Mouse (Mus musculus): Measurements from ENCODE around the gene Kcnh1. TPM values are rescaled to one million over a fixed set of nuclear protein-coding genes. Genes with fewer than 3 reads are reported as not detected.

Kcnh1 gene
- polyA plus RNA-seq, 1 experiment: 0.01 TPM

- H3K4me2 ChIP-seq (ENCODE audit: low read depth): no peak overlapping the region
- H3K27me3 ChIP-seq (ENCODE audit: control insufficient read depth, insufficient read depth, insufficient read length): no peaks in the 10 kb centered on the region
- H3K79me2 ChIP-seq (ENCODE audit: control insufficient read depth, insufficient read depth): no peaks in the 10 kb centered on the region
- no peaks in the 10 kb centered on the region for H3K36me3 ChIP-seq (ENCODE audit: control insufficient read depth, insufficient read depth)
- H3ac ChIP-seq (ENCODE audit: control insufficient read depth, insufficient read length): no peak overlapping the region
- no peak overlapping the region for H3K4me3 ChIP-seq
- TF ChIP-seq POLR2AphosphoS2 (IDR thresholded peaks at IDR 0.05; ENCODE audit: insufficient read length, low read depth): no peak
- no peak for TF ChIP-seq MYOG (IDR thresholded peaks at IDR 0.05; ENCODE audit: control insufficient read depth in 1 of 3, insufficient read depth in 1 of 3, insufficient read length in 2 of 3, low read depth in 2 of 3)
- TF ChIP-seq E2F4 (IDR thresholded peaks at IDR 0.05; ENCODE audit: insufficient read depth): no peak
- TF ChIP-seq CEBPB (IDR thresholded peaks at IDR 0.05; ENCODE audit: insufficient read depth, poor library complexity, severe bottlenecking): no peak
- TF ChIP-seq USF1 (IDR thresholded peaks at IDR 0.05; ENCODE audit: low read depth): no peak
- TF ChIP-seq TCF12 (IDR thresholded peaks at IDR 0.05; ENCODE audit: insufficient read depth, poor library complexity, severe bottlenecking): no peak
- no peak for TF ChIP-seq MAX (IDR thresholded peaks at IDR 0.05; ENCODE audit: low read depth)
- no peak for TF ChIP-seq TCF3 (IDR thresholded peaks at IDR 0.05; ENCODE audit: insufficient read length, low read depth)
- TF ChIP-seq REST (IDR thresholded peaks at IDR 0.05; ENCODE audit: insufficient read depth, insufficient read length): no peak
- no peak for TF ChIP-seq POLR2A (IDR thresholded peaks at IDR 0.05; ENCODE audit: insufficient read length, low read depth)
Observed at GRCm38 (mm10) chr1:192473134-192473533, 282.6 kb downstream of the Kcnh1 start.

GRCm38 (mm10) chr1:192476704-192477103 is 286.1 kb downstream of the Kcnh1 start:
- no peak for TF ChIP-seq SRF (IDR thresholded peaks at IDR 0.05; ENCODE audit: control insufficient read depth, insufficient read length, low read depth)
- no peak for TF ChIP-seq TCF3 (IDR thresholded peaks at IDR 0.05; ENCODE audit: insufficient read length, low read depth)
- H3K4me2 ChIP-seq (ENCODE audit: low read depth): no peak overlapping the region
- H3ac ChIP-seq (ENCODE audit: control insufficient read depth, insufficient read length): no peak overlapping the region
- H3K27me3 ChIP-seq (ENCODE audit: control insufficient read depth, insufficient read depth, insufficient read length): no peaks in the 10 kb centered on the region
- no peaks in the 10 kb centered on the region for H3K36me3 ChIP-seq (ENCODE audit: control insufficient read depth, insufficient read depth)
- H3K79me2 ChIP-seq (ENCODE audit: control insufficient read depth, insufficient read depth): no peaks in the 10 kb centered on the region
- no peak overlapping the region for H3K4me3 ChIP-seq

- TF ChIP-seq POLR2AphosphoS2 (IDR thresholded peaks at IDR 0.05; ENCODE audit: insufficient read length, low read depth) (no peak), TCF12 (IDR thresholded peaks at IDR 0.05; ENCODE audit: insufficient read depth, poor library complexity, severe bottlenecking) (no peak), E2F4 (IDR thresholded peaks at IDR 0.05; ENCODE audit: insufficient read depth) (no peak), SRF (IDR thresholded peaks at IDR 0.05; ENCODE audit: control insufficient read depth, insufficient read length, low read depth) (no peak), POLR2A (IDR thresholded peaks at IDR 0.05; ENCODE audit: insufficient read length, low read depth) (no peak), MAX (IDR thresholded peaks at IDR 0.05; ENCODE audit: low read depth) (no peak), USF1 (IDR thresholded peaks at IDR 0.05; ENCODE audit: low read depth) (no peak), MYOG (IDR thresholded peaks at IDR 0.05; ENCODE audit: control insufficient read depth in 1 of 3, insufficient read depth in 1 of 3, insufficient read length in 2 of 3, low read depth in 2 of 3) (no peak), REST (IDR thresholded peaks at IDR 0.05; ENCODE audit: insufficient read depth, insufficient read length) (no peak), TCF3 (IDR thresholded peaks at IDR 0.05; ENCODE audit: insufficient read length, low read depth) (no peak), CEBPB (IDR thresholded peaks at IDR 0.05; ENCODE audit: insufficient read depth, poor library complexity, severe bottlenecking) (no peak), MYOD1 (IDR thresholded peaks at IDR 0.05; ENCODE audit: control insufficient read depth in 1 of 3, insufficient read length in 2 of 3, low read depth in 2 of 3) (no peak)
- H3K27me3 ChIP-seq (ENCODE audit: control insufficient read depth, insufficient read depth, insufficient read length): no peaks in the 10 kb centered on the region
- H3ac ChIP-seq (ENCODE audit: control insufficient read depth, insufficient read length): no peak overlapping the region
- no peaks in the 10 kb centered on the region for H3K36me3 ChIP-seq (ENCODE audit: control insufficient read depth, insufficient read depth)
- H3K79me2 ChIP-seq (ENCODE audit: control insufficient read depth, insufficient read depth): no peaks in the 10 kb centered on the region
- no peak overlapping the region for H3K4me3 ChIP-seq
- no peak overlapping the region for H3K4me2 ChIP-seq (ENCODE audit: low read depth)
Observed at GRCm38 (mm10) chr1:192477556-192477955, 287.0 kb downstream of the Kcnh1 start.

GRCm38 (mm10) chr1:192478176-192478575 is 287.6 kb downstream of the Kcnh1 start:
- Histone ChIP-seq H3K4me2 (ENCODE audit: low read depth) (no peak overlapping the region), H3K27me3 (ENCODE audit: control insufficient read depth, insufficient read depth, insufficient read length) (no peaks in the 10 kb centered on the region), H3ac (ENCODE audit: control insufficient read depth, insufficient read length) (no peak overlapping the region), H3K4me3 (no peak overlapping the region), H3K36me3 (ENCODE audit: control insufficient read depth, insufficient read depth) (no peaks in the 10 kb centered on the region), H3K79me2 (ENCODE audit: control insufficient read depth, insufficient read depth) (no peaks in the 10 kb centered on the region)
- TF ChIP-seq MYOD1 (IDR thresholded peaks at IDR 0.05; ENCODE audit: control insufficient read depth in 1 of 3, insufficient read length in 2 of 3, low read depth in 2 of 3): no peak
- TF ChIP-seq REST (IDR thresholded peaks at IDR 0.05; ENCODE audit: insufficient read depth, insufficient read length): no peak
- no peak for TF ChIP-seq POLR2A (IDR thresholded peaks at IDR 0.05; ENCODE audit: insufficient read length, low read depth)

GRCm38 (mm10) chr1:192480072-192480784 is 289.7 kb downstream of the Kcnh1 start:
- H3K27me3 ChIP-seq (ENCODE audit: control insufficient read depth, insufficient read depth, insufficient read length): no peaks in the 10 kb centered on the region
- H3K79me2 ChIP-seq (ENCODE audit: control insufficient read depth, insufficient read depth): no peaks in the 10 kb centered on the region
- TF ChIP-seq USF1 (IDR thresholded peaks at IDR 0.05; ENCODE audit: low read depth): no peak
- no peak for TF ChIP-seq POLR2AphosphoS2 (IDR thresholded peaks at IDR 0.05; ENCODE audit: insufficient read length, low read depth)
- TF ChIP-seq MYOG (IDR thresholded peaks at IDR 0.05; ENCODE audit: control insufficient read depth in 1 of 3, insufficient read depth in 1 of 3, insufficient read length in 2 of 3, low read depth in 2 of 3): no peak
- no peak for TF ChIP-seq MAX (IDR thresholded peaks at IDR 0.05; ENCODE audit: low read depth)
- no peak for TF ChIP-seq E2F4 (IDR thresholded peaks at IDR 0.05; ENCODE audit: insufficient read depth)
- TF ChIP-seq REST (IDR thresholded peaks at IDR 0.05; ENCODE audit: insufficient read depth, insufficient read length): no peak
- no peak for TF ChIP-seq TCF12 (IDR thresholded peaks at IDR 0.05; ENCODE audit: insufficient read depth, poor library complexity, severe bottlenecking)
- TF ChIP-seq TCF3 (IDR thresholded peaks at IDR 0.05; ENCODE audit: insufficient read length, low read depth): no peak
- TF ChIP-seq POLR2A (IDR thresholded peaks at IDR 0.05; ENCODE audit: insufficient read length, low read depth): no peak
- TF ChIP-seq SRF (IDR thresholded peaks at IDR 0.05; ENCODE audit: control insufficient read depth, insufficient read length, low read depth): no peak
- TF ChIP-seq CEBPB (IDR thresholded peaks at IDR 0.05; ENCODE audit: insufficient read depth, poor library complexity, severe bottlenecking): no peak
- no peak for TF ChIP-seq MYOD1 (IDR thresholded peaks at IDR 0.05; ENCODE audit: control insufficient read depth in 1 of 3, insufficient read length in 2 of 3, low read depth in 2 of 3)
- no peak overlapping the region for H3ac ChIP-seq (ENCODE audit: control insufficient read depth, insufficient read length)
- H3K4me2 ChIP-seq (ENCODE audit: low read depth): no peak overlapping the region
- H3K36me3 ChIP-seq (ENCODE audit: control insufficient read depth, insufficient read depth): no peaks in the 10 kb centered on the region
- H3K4me3 ChIP-seq: no peak overlapping the region
